Mouse (Mus musculus) embryonic facial prominence, embryonic 10.5 days (tissue): Measurements from ENCODE around the gene Emc3. TPM values are rescaled to one million over a fixed set of nuclear protein-coding genes. Genes with fewer than 3 reads are reported as not detected.

Experiments
- DNase-seq: peaks from one replicate; pipeline ENCODE4 v3.0.0-alpha.2; 2017; ENCODE audit warnings: low spot score
- H3K27ac ChIP-seq: fragments of 300-500 bp; sonication (generic); replicated peaks from 2 replicates; pipeline ENCODE4 v1.5.1; 2016; ENCODE audit warnings: mild to moderate bottlenecking
- H3K27me3 ChIP-seq: fragments of 300-500 bp; sonication (generic); replicated peaks from 2 replicates; pipeline ENCODE4 v1.6.1; 2016; ENCODE audit warnings: low read depth, mild to moderate bottlenecking; ENCODE audit not compliant: poor library complexity, severe bottlenecking
- H3K36me3 ChIP-seq: fragments of 300-500 bp; sonication (generic); replicated peaks from 2 replicates; pipeline ENCODE4 v1.6.1; 2016; ENCODE audit warnings: mild to moderate bottlenecking, moderate library complexity
- H3K4me1 ChIP-seq: fragments of 300-500 bp; sonication (generic); 2 replicates; pipeline ENCODE4 v1.6.1; 2016
- H3K4me3 ChIP-seq: fragments of 300-500 bp; sonication (generic); 2 replicates; pipeline ENCODE4 v1.5.1; 2016; ENCODE audit warnings: mild to moderate bottlenecking, moderate library complexity
- H3K9me3 ChIP-seq: fragments of 300-500 bp; sonication (generic); 2 replicates; pipeline ENCODE4 v1.6.1; 2016; ENCODE audit warnings: mild to moderate bottlenecking
- WGBS: fragments of 180-500 bp; shearing (Covaris S2); methylation state at CpG from one replicate; pipeline ENCODE4 v1.1.7; 2016; 5-methylcytosine and 5-hydroxymethylcytosine counted together
- polyA plus RNA-seq: library from polyadenylated mRNA; unstranded; fragments of >200 nt; fragmentation: Nextera tagmentation; extraction: Ambion mirVana; gene quantifications from 2 replicates; pipeline ENCODE4 v1.2.1, GENCODE M21; 2016

Gene Emc3
- polyA plus RNA-seq, 1 experiment from 2014 or later = 67.0 TPM

DNA sequence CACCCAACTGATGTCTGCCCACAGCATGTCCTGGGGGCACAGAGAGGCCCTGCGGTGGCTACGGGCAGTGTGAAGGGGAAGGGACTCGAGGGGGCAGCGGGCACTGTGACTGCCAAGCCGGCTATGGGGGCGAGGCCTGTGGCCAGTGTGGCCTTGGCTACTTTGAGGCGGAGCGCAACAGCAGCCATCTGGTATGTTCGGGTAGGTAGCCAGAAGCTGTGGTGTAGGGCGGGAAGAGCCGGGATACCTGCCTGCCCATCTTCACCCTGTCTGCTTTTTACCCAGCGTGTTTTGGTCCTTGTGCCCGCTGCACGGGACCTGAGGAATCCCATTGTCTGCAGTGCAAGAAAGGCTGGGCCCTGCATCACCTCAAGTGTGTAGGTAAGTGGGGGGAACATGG, 42.0 kb downstream of the Emc3 start:
- Histone ChIP-seq H3K4me1 (peaks cover 25% of the 10 kb centered on the region), H3K27ac (no peak overlapping the region), H3K4me3 (no peak overlapping the region), H3K36me3 (peaks cover 43% of the 10 kb centered on the region), H3K27me3 (peaks cover 21% of the 10 kb centered on the region), H3K9me3 (no peaks in the 10 kb centered on the region)
- 91% methylated on average over 14 of the region's 14 CpGs for WGBS
- no peak for DNase-seq

DNA sequence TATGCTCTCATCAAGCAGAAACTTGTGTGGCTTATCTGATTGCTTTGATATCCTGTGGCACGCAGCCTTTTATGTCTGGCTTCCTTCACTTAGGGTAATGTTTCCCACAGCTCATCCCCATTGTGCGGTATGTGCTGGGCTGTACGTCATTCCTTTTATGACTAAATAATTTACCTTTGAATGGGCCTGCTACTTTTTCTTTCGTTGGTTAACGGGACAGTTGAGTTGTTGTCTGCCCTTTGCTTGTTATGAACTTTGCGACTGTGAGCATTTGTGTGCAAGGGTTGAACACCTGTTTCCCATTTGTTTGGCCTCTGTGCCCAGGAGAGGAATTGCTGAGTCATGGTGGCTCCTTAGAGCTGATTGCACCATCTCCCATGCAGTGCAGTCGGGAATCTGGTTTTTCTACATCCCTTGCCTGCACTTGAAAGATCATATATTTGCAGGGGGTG, 44.3 kb downstream of the Emc3 start:
- Histone ChIP-seq H3K4me1 (peaks cover 40% of the 10 kb centered on the region), H3K27me3 (peaks cover 9% of the 10 kb centered on the region), H3K27ac (no peak overlapping the region), H3K9me3 (no peaks in the 10 kb centered on the region), H3K36me3 (peaks cover 37% of the 10 kb centered on the region), H3K4me3 (peak overlapping the region; percentile 5; the same call in 1 of the 2 replicates)
- WGBS = 48% methylated on average over 7 of the region's 7 CpGs
- peak; percentile 66 for DNase-seq

DNA sequence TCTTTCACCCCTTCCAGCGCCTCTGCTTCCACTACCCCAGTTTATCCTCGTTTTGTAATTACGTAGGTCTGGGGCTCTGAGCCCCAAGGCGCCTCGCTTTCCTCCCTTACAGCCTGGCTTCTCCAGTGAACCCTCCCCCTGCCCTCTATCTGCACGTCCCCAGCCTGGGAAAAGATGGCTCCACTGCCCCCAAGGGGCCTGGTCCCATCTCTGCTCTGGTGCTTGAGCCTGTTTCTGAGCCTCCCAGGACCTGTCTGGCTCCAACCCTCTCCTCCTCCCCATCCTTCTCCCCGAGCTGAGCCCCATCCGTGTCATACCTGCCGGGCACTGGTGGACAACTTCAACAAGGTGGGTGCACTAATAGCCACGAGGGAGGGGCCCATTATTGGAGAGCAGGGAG, 47.7 kb downstream of the Emc3 start:
- Histone ChIP-seq H3K4me3 (peak overlapping the region; percentile 68), H3K27ac (peak overlapping the region; percentile 86), H3K9me3 (no peaks in the 10 kb centered on the region), H3K36me3 (peaks cover 9% of the 10 kb centered on the region), H3K4me1 (peaks cover 44% of the 10 kb centered on the region), H3K27me3 (peaks cover 43% of the 10 kb centered on the region)
- DNase-seq = peak; percentile 32
- 13% methylated on average over 10 of the region's 10 CpGs for WGBS

DNA sequence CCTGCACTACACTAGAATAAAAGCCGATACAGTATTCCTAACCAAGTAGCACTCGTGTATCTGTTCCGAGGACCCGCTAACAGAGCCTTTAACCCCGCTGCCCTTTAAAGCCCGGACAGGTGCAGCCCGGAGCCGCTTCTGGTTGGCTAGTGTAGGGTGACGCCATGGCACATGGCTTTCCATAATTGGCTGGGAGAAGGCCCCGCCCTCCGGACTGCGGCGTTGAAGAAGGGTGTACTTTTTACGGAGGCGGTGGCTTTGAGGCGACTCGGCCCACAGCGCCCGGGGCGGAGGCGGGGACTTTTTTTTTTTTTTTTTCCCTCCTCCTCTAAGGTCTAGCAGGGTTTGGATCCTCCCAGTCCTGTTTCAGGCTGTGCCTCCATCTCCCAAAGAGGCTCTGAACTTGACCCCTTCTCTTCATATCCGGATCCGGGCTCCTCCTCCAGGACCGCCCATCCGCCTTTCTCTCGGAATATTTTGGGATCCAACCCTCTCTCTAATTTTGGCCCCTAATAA, 48.3 kb downstream of the Emc3 start, which contains the start of gene Creld1:
TSS of gene Creld1 (plus strand) at position 198 of the 516 bp plus-strand sequence.
- Histone ChIP-seq H3K4me3 (peak within 1 kb of the TSS; percentile 68), H3K27ac (peak within 1 kb of the TSS; percentile 86), H3K27me3 (peaks cover 43% of the 10 kb centered on the region), H3K36me3 (peaks cover 4% of the 10 kb centered on the region), H3K4me1 (peaks cover 44% of the 10 kb centered on the region), H3K9me3 (no peaks in the 10 kb centered on the region)
- DNase-seq = peak; percentile 94
- under 1% methylated on average over 26 of the region's 26 CpGs for WGBS

DNA sequence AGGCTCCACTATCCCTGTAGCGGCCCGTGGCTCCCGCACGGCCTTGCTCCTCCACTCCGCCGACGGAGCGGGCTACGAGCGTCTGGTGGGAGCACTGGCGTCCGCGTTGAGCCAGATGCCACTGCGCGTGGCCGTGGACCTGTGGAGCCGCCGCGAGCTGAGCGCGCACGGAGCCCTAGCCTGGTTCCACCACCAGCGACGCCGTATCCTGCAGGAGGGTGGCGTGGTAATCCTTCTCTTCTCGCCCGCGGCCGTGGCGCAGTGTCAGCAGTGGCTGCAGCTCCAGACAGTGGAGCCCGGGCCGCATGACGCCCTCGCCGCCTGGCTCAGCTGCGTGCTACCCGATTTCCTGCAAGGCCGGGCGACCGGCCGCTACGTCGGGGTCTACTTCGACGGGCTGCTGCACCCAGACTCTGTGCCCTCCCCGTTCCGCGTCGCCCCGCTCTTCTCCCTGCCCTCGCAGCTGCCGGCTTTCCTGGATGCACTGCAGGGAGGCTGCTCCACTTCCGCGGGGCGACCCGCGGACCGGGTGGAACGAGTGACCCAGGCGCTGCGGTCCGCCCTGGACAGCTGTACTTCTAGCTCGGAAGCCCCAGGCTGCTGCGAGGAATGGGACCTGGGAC, 48.9 kb downstream of the Emc3 start:
- WGBS = 3% methylated on average over 65 of the region's 65 CpGs

DNA sequence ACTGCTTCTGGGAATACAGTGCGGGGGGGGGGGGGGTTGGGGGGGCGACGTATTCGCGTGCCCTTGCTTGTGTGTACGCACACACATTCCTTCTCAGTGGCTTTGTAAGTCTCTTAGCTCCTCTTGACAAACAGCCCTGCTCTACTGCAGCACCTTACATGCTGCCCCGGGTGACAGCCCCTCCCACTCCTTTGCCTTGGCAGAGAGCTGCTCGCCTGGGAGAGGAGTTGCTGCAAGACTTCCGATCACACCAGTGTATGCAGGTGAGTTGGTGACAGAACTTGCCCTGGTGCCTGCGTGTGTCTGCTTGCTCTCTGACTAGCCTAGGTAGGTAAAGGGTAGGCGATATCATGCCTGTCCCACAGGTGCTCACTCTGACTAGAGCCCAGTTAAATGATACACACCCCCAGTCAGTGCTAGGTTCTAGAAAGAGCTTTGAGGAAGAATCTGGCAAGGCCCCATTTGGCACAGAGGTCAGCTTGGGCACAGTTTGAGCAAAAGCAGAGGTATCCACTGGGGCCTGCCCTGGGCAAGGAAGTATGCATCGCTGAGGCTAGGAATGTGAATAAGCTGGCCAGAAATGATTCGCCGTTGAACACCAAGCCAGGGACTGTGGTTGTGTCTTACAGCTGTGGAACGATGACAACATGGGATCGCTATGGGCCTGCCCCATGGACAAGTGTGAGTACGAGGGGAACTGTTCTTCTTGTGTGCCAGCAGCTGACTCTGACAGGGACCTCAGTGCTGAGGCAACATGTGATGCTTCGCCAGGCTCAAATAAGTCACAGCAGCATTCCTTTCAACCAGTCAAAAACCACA, 50.7 kb downstream of the Emc3 start:
- WGBS = 69% methylated on average over 18 of the region's 18 CpGs
- no peaks in the 10 kb centered on the region for H3K36me3 ChIP-seq
- peaks cover 28% of the 10 kb centered on the region for H3K4me1 ChIP-seq
- H3K27ac ChIP-seq = no peak overlapping the region
- H3K4me3 ChIP-seq = no peak overlapping the region
- peaks cover 50% of the 10 kb centered on the region for H3K27me3 ChIP-seq
- no peak for DNase-seq
- no peaks in the 10 kb centered on the region for H3K9me3 ChIP-seq

More for the DNA sequence above, 48.9 kb downstream of the Emc3 start:
- Histone ChIP-seq H3K9me3 (no peaks in the 10 kb centered on the region), H3K4me1 (peaks cover 39% of the 10 kb centered on the region), H3K4me3 (peak overlapping the region; percentile 68), H3K27me3 (peaks cover 43% of the 10 kb centered on the region), H3K36me3 (no peaks in the 10 kb centered on the region; the same call in 1 of the 2 replicates), H3K27ac (peak overlapping the region; percentile 84)
- DNase-seq = peak; percentile 51

DNA sequence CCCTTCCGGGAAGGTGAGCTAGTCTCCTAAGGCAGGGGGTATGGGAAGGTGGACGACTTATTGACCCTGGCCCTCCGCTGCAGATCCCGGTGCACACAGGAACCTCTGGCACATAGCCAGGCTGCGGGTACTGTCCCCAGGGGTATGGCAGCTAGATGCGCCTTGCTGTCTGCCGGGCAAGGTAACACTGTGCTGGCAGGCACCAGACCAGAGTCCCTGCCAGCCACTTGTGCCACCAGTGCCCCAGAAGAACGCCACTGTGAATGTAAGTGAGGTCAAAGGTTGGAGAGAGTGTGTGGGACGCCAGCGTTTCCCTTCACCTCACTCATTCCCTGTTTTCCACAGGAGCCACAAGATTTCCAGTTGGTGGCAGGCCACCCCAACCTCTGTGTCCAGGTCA, 52.5 kb downstream of the Emc3 start:
- 81% methylated on average over 10 of the region's 10 CpGs for WGBS
- H3K4me1 ChIP-seq = peaks cover 18% of the 10 kb centered on the region
- H3K36me3 ChIP-seq = no peaks in the 10 kb centered on the region
- H3K27ac ChIP-seq = no peak overlapping the region
- peaks cover 55% of the 10 kb centered on the region for H3K27me3 ChIP-seq
- no peaks in the 10 kb centered on the region for H3K9me3 ChIP-seq
- H3K4me3 ChIP-seq = no peak overlapping the region
- no peak for DNase-seq

DNA sequence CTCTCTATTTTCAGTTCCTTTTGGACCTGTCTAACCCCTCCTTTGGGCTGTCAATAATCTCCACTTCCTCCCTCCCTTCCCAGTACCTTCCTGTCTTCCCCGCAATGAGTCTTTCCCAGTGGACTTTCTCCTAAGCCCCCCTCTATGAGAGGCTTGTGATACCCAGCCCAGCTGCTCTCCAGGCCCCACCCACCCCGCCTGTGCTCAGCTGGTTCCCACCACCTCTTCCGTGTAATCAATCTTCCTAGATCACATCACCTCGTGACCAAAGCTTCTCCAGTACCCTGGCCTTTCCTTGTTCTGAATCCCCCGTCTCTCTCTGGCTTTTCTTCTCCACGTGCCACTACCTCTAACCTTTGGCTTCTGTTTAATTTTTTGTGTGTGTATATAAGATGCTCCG, 54.1 kb downstream of the Emc3 start:
- DNase-seq = no peak

DNA sequence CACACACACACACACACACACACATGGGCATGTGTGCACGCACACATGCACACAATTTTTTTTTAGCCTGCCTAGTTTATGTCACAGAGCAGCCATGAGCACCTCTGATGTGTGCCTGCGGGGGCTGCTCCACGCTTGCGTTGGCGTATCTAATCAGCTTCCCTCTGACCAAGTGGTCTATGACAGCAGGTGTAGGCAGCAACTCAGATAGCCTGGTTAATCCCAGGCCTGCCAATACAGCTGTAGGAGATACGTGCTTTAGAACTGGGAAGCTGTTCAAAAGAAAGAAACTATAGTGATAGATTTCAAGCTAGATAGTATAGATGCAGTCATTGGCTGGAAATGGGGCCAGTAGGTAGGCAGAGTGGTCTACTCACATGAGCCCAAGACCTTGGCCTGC, 57.7 kb downstream of the Emc3 start:
- peaks cover 54% of the 10 kb centered on the region for H3K27me3 ChIP-seq
- no peaks in the 10 kb centered on the region for H3K36me3 ChIP-seq
- peaks cover 29% of the 10 kb centered on the region for H3K4me1 ChIP-seq
- no peak for DNase-seq
- H3K9me3 ChIP-seq = no peaks in the 10 kb centered on the region
- H3K4me3 ChIP-seq = no peak overlapping the region
- no peak overlapping the region for H3K27ac ChIP-seq
- 93% methylated on average over 6 of the region's 6 CpGs for WGBS

More for the DNA sequence above, 54.1 kb downstream of the Emc3 start:
- Histone ChIP-seq H3K27ac (no peak overlapping the region), H3K36me3 (no peaks in the 10 kb centered on the region), H3K4me1 (peaks cover 6% of the 10 kb centered on the region), H3K4me3 (no peak overlapping the region), H3K27me3 (peaks cover 54% of the 10 kb centered on the region), H3K9me3 (no peaks in the 10 kb centered on the region)
- 59% methylated on average over 7 of the region's 7 CpGs for WGBS

DNA sequence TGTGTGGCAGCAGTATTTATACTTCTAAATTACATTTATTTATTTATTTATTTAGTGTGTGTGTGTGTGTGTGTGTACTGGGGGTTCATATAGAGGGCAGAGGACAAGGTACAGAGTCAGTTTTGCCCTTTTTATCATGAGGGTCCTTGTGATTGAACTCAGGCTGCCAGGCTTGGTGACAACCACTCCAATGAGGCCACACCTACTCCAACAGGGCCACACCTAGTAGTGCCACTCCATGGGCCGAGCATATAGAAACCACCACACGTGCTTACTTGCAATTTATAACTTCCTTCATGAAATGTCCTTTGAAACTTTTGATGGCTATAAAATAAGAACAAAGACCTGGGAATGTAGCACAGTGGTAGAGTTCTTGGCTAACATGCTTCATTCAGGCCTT, 58.2 kb downstream of the Emc3 start:
- Histone ChIP-seq H3K4me1 (peaks cover 30% of the 10 kb centered on the region), H3K27ac (no peak overlapping the region), H3K27me3 (peaks cover 56% of the 10 kb centered on the region), H3K4me3 (no peak overlapping the region), H3K36me3 (no peaks in the 10 kb centered on the region), H3K9me3 (no peaks in the 10 kb centered on the region)
- 87% methylated on average over 2 of the region's 2 CpGs for WGBS
- DNase-seq = no peak

DNA sequence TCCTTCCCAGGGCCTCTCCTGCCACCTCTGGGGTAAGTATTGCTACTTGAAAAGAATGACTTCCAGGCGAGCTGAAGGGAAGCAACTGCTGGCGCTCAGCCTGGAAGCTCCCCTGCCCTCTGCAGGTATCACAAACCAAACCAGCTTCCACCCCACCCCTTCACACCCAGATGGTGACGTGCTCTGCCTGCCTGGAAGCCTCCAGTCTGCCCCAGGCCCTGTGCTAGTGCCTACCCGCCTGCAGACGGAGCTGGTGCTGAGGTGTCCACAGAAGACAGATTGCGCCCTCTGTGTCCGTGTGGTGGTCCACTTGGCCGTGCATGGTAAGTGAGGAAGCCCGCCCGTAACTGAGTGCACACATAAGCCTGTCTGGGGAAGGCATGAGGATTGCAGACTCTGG, 59.4 kb downstream of the Emc3 start:
- 63% methylated on average over 10 of the region's 10 CpGs for WGBS
- Histone ChIP-seq H3K36me3 (no peaks in the 10 kb centered on the region), H3K4me3 (no peak overlapping the region), H3K27me3 (peaks cover 53% of the 10 kb centered on the region), H3K9me3 (no peaks in the 10 kb centered on the region), H3K4me1 (peaks cover 30% of the 10 kb centered on the region), H3K27ac (no peak overlapping the region)
- no peak for DNase-seq

DNA sequence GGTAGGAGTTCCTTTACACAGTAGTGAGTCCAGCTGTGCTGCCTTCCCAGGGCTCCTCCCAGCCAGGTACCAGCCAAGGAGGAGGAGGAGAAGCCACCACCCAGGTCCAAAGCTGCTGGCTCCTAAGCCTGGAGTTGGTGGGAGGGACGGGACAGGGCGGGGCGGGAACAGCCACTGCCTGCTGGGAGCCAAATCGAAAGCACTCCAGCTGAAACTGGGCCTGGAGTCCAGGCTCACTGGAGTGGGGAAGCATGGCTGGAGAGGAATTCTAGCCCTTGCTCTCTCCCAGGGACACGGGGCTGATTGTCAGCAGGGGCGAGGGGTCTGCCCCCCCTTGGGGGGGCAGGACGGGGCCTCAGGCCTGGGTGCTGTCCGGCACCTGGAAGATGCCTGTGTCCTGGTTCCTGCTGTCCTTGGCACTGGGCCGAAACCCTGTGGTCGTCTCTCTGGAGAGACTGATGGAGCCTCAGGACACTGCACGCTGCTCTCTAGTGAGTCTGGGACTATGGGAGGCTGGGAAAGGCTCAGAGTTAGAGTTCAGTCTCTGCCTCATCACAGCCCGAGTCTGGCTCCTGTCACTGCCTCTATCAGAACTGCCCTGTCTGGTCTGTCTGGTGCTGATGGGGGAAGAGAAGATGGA, 60.0 kb downstream of the Emc3 start, which contains the start of gene Il17rc:
TSS of gene Il17rc (plus strand) at position 131 of the 640 bp plus-strand sequence.
- H3K9me3 ChIP-seq = no peaks in the 10 kb centered on the region
- WGBS = 20% methylated on average over 12 of the region's 12 CpGs
- DNase-seq = no peak
- H3K27me3 ChIP-seq = peaks cover 49% of the 10 kb centered on the region
- no peaks in the 10 kb centered on the region for H3K36me3 ChIP-seq
- H3K4me3 ChIP-seq = peak within 1 kb of the TSS; percentile 31; the same call in 1 of the 2 replicates
- H3K27ac ChIP-seq = no peak within 1 kb of the TSS
- H3K4me1 ChIP-seq = peaks cover 30% of the 10 kb centered on the region
